Mouse (Mus musculus): ENCODE data around the gene Cerkl. TPM values are rescaled to one million over a fixed set of nuclear protein-coding genes. Genes with fewer than 3 reads are reported as not detected.
A peak's percentile ranks its signal among the peaks of the same experiment; 100 is the strongest.

Cerkl gene
- polyA plus RNA-seq, 2 experiments = 0.34 to 1.7 TPM

DNA sequence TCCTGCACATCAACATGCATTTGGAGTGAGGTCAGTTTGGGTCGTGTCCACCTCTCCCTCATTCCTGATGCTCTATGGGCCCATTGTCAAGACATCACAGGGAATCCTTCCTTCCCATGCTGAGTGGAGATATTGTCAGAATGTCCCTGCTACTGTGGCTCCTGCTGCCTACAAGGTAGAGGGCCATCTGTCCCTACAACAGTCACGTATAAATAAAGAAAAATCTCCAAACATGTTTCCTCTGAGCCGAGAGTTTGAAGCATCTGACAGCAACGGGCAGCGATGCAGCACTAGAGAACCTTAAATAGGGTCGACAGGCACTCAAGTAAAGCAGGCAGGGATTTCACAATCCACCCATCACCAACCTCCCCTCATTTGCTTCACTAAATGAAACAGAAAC, 13.7 kb downstream of the Cerkl start:
- no peak for TF ChIP-seq POLR2A (IDR thresholded peaks at IDR 0.05; ENCODE audit: borderline replicate concordance, extremely low read depth, insufficient read depth, insufficient read length)
- Histone ChIP-seq H3K9ac (ENCODE audit: low read depth, low read length, severe bottlenecking) (no peak overlapping the region), H3K4me1 (ENCODE audit: control insufficient read depth, insufficient read depth, low read length) (no peaks in the 10 kb centered on the region), H3K27me3 (ENCODE audit: control insufficient read depth, insufficient read depth, low read length) (no peaks in the 10 kb centered on the region), H3K4me2 (replicated peaks; ENCODE audit: low read depth, low read length, severe bottlenecking) (no peak overlapping the region), H3K27ac (replicated peaks; ENCODE audit: low read depth, low read length) (no peak overlapping the region), H3K4me3 (replicated peaks; ENCODE audit: low read length) (no peak overlapping the region), H3K9me3 (ENCODE audit: control insufficient read depth, low read length) (no peaks in the 10 kb centered on the region), H3K36me3 (ENCODE audit: control insufficient read depth, insufficient read depth, low read length) (no peaks in the 10 kb centered on the region)
- 82% methylated on average over 6 of the region's 6 CpGs for WGBS
- DNase-seq (ENCODE audit: low spot score) (no peak), ATAC-seq (ENCODE audit: low FRiP score, low read depth) (no peak)

DNA sequence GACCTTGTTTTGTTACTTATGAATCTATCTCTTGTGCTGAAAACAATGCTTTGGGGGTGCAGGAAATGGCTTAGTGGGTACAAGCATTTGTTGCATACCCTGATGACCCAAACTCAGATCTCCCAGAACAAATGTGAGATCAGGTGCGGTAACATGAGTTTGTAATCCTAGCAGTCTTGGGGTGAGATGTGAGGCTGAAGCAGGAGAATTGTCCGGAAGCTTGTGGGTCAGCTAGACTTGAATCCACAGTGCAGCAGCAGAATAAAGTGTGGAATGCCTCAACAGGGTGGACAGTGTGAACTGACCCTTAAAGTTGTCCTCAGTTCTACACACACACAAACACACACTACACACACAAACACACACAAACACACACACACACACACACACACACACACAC, 14.4 kb downstream of the Cerkl start:
- DNase-seq (ENCODE audit: low spot score) = no peak
- H3K4me2 ChIP-seq (replicated peaks; ENCODE audit: low read depth, low read length, severe bottlenecking) = no peak overlapping the region
- 95% methylated on average over 2 of the region's 2 CpGs for WGBS
- ATAC-seq (ENCODE audit: low FRiP score, low read depth) = no peak
- H3K9me3 ChIP-seq (ENCODE audit: control insufficient read depth, low read length) = no peaks in the 10 kb centered on the region
- H3K4me1 ChIP-seq (ENCODE audit: control insufficient read depth, insufficient read depth, low read length) = no peaks in the 10 kb centered on the region
- H3K36me3 ChIP-seq (ENCODE audit: control insufficient read depth, insufficient read depth, low read length) = no peaks in the 10 kb centered on the region
- H3K27ac ChIP-seq (replicated peaks; ENCODE audit: low read depth, low read length) = no peak overlapping the region
- no peak overlapping the region for H3K4me3 ChIP-seq (replicated peaks; ENCODE audit: low read length)
- H3K27me3 ChIP-seq (ENCODE audit: control insufficient read depth, insufficient read depth, low read length) = no peaks in the 10 kb centered on the region
- no peak for TF ChIP-seq POLR2A (IDR thresholded peaks at IDR 0.05; ENCODE audit: borderline replicate concordance, extremely low read depth, insufficient read depth, insufficient read length)
- H3K9ac ChIP-seq (ENCODE audit: low read depth, low read length, severe bottlenecking) = no peak overlapping the region

DNA sequence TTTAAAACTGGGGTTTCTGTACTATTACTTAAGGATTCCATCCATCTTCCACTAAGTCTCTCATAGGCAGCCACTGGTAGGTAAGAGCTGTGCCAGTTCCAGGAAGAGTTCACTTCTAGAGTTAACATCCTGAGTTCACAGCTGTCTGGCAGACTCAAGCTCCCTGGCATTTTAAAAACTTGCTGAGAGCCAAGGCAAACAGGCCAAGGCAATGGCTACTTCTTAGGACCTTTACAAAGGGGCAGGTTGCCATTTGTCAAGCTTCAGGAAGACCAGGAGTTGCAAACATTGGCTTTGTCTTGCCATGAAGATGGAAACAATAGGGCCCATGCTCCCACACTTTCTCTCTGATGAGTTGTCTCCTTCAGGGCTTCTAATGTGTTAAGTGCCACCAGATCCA, 26.5 kb downstream of the Cerkl start:
- Histone ChIP-seq H3K36me3 (ENCODE audit: control insufficient read depth, insufficient read depth, low read length) (no peaks in the 10 kb centered on the region), H3K27ac (replicated peaks; ENCODE audit: low read depth, low read length) (no peak overlapping the region), H3K9ac (ENCODE audit: low read depth, low read length, severe bottlenecking) (no peak overlapping the region), H3K4me3 (replicated peaks; ENCODE audit: low read length) (no peak overlapping the region), H3K4me1 (ENCODE audit: control insufficient read depth, insufficient read depth, low read length) (0 out of 2 replicates have a peak, but pooled peaks cover 7% of the 10 kb centered on the region), H3K9me3 (ENCODE audit: control insufficient read depth, low read length) (no peaks in the 10 kb centered on the region), H3K4me2 (replicated peaks; ENCODE audit: low read depth, low read length, severe bottlenecking) (no peak overlapping the region), H3K27me3 (ENCODE audit: control insufficient read depth, insufficient read depth, low read length) (no peaks in the 10 kb centered on the region)
- ATAC-seq (ENCODE audit: low FRiP score, low read depth) (no peak), DNase-seq (ENCODE audit: low spot score) (no peak)
- no peak for TF ChIP-seq POLR2A (IDR thresholded peaks at IDR 0.05; ENCODE audit: borderline replicate concordance, extremely low read depth, insufficient read depth, insufficient read length)

DNA sequence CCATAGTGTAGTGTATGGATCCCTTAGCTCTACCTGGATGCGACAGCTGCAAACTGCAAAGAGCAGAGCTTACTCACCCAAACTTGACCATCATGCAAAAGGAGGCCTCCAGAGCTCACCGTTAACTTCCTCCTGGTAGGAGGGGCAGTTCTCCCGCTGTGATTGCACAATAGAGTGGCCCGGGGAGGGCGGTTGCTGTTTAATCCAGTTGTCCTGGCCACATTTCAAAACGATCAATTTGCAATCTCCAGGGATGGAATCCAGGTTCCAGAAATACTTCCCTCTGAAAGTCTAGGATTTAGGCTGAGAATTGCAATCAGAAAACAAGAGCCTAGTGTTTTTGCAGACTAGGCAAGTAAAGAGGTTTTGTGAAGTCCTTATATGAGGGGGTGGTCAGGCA, 26.9 kb downstream of the Cerkl start:
- no peaks in the 10 kb centered on the region for H3K27me3 ChIP-seq (ENCODE audit: control insufficient read depth, insufficient read depth, low read length)
- H3K27ac ChIP-seq (replicated peaks; ENCODE audit: low read depth, low read length) = no peak overlapping the region
- no peak for DNase-seq (ENCODE audit: low spot score)
- no peak for ATAC-seq (ENCODE audit: low FRiP score, low read depth)
- no peak overlapping the region for H3K9ac ChIP-seq (ENCODE audit: low read depth, low read length, severe bottlenecking)
- WGBS = 6% methylated on average over 6 of the region's 6 CpGs
- H3K4me2 ChIP-seq (replicated peaks; ENCODE audit: low read depth, low read length, severe bottlenecking) = no peak overlapping the region
- TF ChIP-seq POLR2A (IDR thresholded peaks at IDR 0.05; ENCODE audit: borderline replicate concordance, extremely low read depth, insufficient read depth, insufficient read length) = no peak
- no peaks in the 10 kb centered on the region for H3K9me3 ChIP-seq (ENCODE audit: control insufficient read depth, low read length)
- 0 out of 2 replicates have a peak, but pooled peaks cover 7% of the 10 kb centered on the region for H3K4me1 ChIP-seq (ENCODE audit: control insufficient read depth, insufficient read depth, low read length)
- H3K36me3 ChIP-seq (ENCODE audit: control insufficient read depth, insufficient read depth, low read length) = no peaks in the 10 kb centered on the region
- no peak overlapping the region for H3K4me3 ChIP-seq (replicated peaks; ENCODE audit: low read length)

- H3K27ac ChIP-seq (replicated peaks; ENCODE audit: low read depth, low read length) = no peak overlapping the region
- ATAC-seq (ENCODE audit: low FRiP score, low read depth) (no peak), DNase-seq (ENCODE audit: low spot score) (no peak)
- no peak for TF ChIP-seq POLR2A (IDR thresholded peaks at IDR 0.05; ENCODE audit: borderline replicate concordance, extremely low read depth, insufficient read depth, insufficient read length)
- no peaks in the 10 kb centered on the region for H3K27me3 ChIP-seq (ENCODE audit: control insufficient read depth, insufficient read depth, low read length)
- peak overlapping the region; percentile 92 for H3K4me2 ChIP-seq (replicated peaks; ENCODE audit: low read depth, low read length, severe bottlenecking)
- H3K9ac ChIP-seq (ENCODE audit: low read depth, low read length, severe bottlenecking) = no peak overlapping the region
- 15% methylated on average over 7 of the region's 7 CpGs for WGBS
- H3K4me3 ChIP-seq (replicated peaks; ENCODE audit: low read length) = peak overlapping the region; percentile 46
- H3K9me3 ChIP-seq (ENCODE audit: control insufficient read depth, low read length) = no peaks in the 10 kb centered on the region
- 0 out of 2 replicates have a peak, but pooled peaks cover 7% of the 10 kb centered on the region for H3K4me1 ChIP-seq (ENCODE audit: control insufficient read depth, insufficient read depth, low read length)
- no peaks in the 10 kb centered on the region for H3K36me3 ChIP-seq (ENCODE audit: control insufficient read depth, insufficient read depth, low read length)
Measured at GRCm38 (mm10) chr2:79429108-79429507, 27.5 kb downstream of the Cerkl start.

Data from limb, embryonic 14.5 days (tissue).